Mouse (Mus musculus): ENCODE data around the gene Hadh. TPM values are rescaled to one million over a fixed set of nuclear protein-coding genes. Genes with fewer than 3 reads are reported as not detected.

Hadh gene
- total RNA-seq, 1 experiment, result 64.1 TPM

- in situ Hi-C loops (cut with MboI; ENCODE audit: low sequenced_read_pairs in 2 of 2, unreplicated experiment in 2 of 2), result no loop called here
- no peak for DNase-seq (ENCODE audit: low read depth, low spot score)
- TF ChIP-seq CHD2 (IDR thresholded peaks at IDR 0.05; ENCODE audit: low read depth, low read length) (no peak), ZC3H11A (IDR thresholded peaks at IDR 0.05; ENCODE audit: borderline replicate concordance, low read depth, low read length) (no peak), ZNF384 (IDR thresholded peaks at IDR 0.05; ENCODE audit: low read depth, low read length) (no peak), MAFK (IDR thresholded peaks at IDR 0.05; ENCODE audit: insufficient read depth, low read depth, low read length) (no peak), HCFC1 (IDR thresholded peaks at IDR 0.05; ENCODE audit: borderline replicate concordance, insufficient read depth, low read length) (no peak)
- H3K4me1 ChIP-seq (ENCODE audit: control insufficient read depth in 2 of 2, insufficient read depth in 2 of 2, low read length in 2 of 2, poor library complexity in 1 of 2), result peaks cover 4 to 18% of the 10 kb centered on the region in 2 experiments
- no peak overlapping the region for H3K9ac ChIP-seq (ENCODE audit: insufficient read depth, low read depth, low read length, poor library complexity, severe bottlenecking)
- H3K4me3 ChIP-seq (ENCODE audit: insufficient read depth in 1 of 2, low read depth in 1 of 2, low read length in 2 of 2, poor library complexity in 1 of 2, severe bottlenecking in 1 of 2), result no peak overlapping the region
- no peak overlapping the region for H3K27ac ChIP-seq (ENCODE audit: insufficient read depth, low read depth, low read length, poor library complexity, severe bottlenecking)
- H3K9me3 ChIP-seq (ENCODE audit: control insufficient read depth, insufficient read depth, low read depth, low read length), result no peaks in the 10 kb centered on the region
- H3K36me3 ChIP-seq (ENCODE audit: control insufficient read depth, insufficient read depth, low read length, poor library complexity, severe bottlenecking), result peaks cover 5% of the 10 kb centered on the region; the same call in 1 of the 2 replicates
Observed at GRCm38 (mm10) chr3:131250283-131250682, 21.6 kb downstream of the Hadh start.

GRCm38 (mm10) chr3:131248444-131248843 is 23.5 kb downstream of the Hadh start:
- DNase-seq (ENCODE audit: low read depth, low spot score), result no peak
- Histone ChIP-seq H3K9ac (ENCODE audit: insufficient read depth, low read depth, low read length, poor library complexity, severe bottlenecking) (no peak overlapping the region), H3K4me3 (ENCODE audit: insufficient read depth in 1 of 2, low read depth in 1 of 2, low read length in 2 of 2, poor library complexity in 1 of 2, severe bottlenecking in 1 of 2) (no peak overlapping the region), H3K9me3 (ENCODE audit: control insufficient read depth, insufficient read depth, low read depth, low read length) (no peaks in the 10 kb centered on the region), H3K36me3 (ENCODE audit: control insufficient read depth, insufficient read depth, low read length, poor library complexity, severe bottlenecking) (peaks cover 19% of the 10 kb centered on the region), H3K4me1 (ENCODE audit: control insufficient read depth in 2 of 2, insufficient read depth in 2 of 2, low read length in 2 of 2, poor library complexity in 1 of 2) (peaks cover 4 to 18% of the 10 kb centered on the region in 2 experiments), H3K27ac (ENCODE audit: insufficient read depth, low read depth, low read length, poor library complexity, severe bottlenecking) (no peak overlapping the region)
- in situ Hi-C loops (cut with MboI; ENCODE audit: low sequenced_read_pairs in 2 of 2, unreplicated experiment in 2 of 2), result no loop called here
- TF ChIP-seq MAFK (IDR thresholded peaks at IDR 0.05; ENCODE audit: insufficient read depth, low read depth, low read length) (no peak), HCFC1 (IDR thresholded peaks at IDR 0.05; ENCODE audit: borderline replicate concordance, insufficient read depth, low read length) (no peak), ZC3H11A (IDR thresholded peaks at IDR 0.05; ENCODE audit: borderline replicate concordance, low read depth, low read length) (no peak)

GRCm38 (mm10) chr3:131247851-131248250 is 24.1 kb downstream of the Hadh start:
- H3K36me3 ChIP-seq (ENCODE audit: control insufficient read depth, insufficient read depth, low read length, poor library complexity, severe bottlenecking), result peaks cover 22% of the 10 kb centered on the region
- DNase-seq (ENCODE audit: low read depth, low spot score), result no peak
- no peaks in the 10 kb centered on the region for H3K9me3 ChIP-seq (ENCODE audit: control insufficient read depth, insufficient read depth, low read depth, low read length)
- no peak overlapping the region for H3K4me3 ChIP-seq (ENCODE audit: insufficient read depth in 1 of 2, low read depth in 1 of 2, low read length in 2 of 2, poor library complexity in 1 of 2, severe bottlenecking in 1 of 2)
- H3K4me1 ChIP-seq (ENCODE audit: control insufficient read depth in 2 of 2, insufficient read depth in 2 of 2, low read length in 2 of 2, poor library complexity in 1 of 2), result peaks cover 4 to 18% of the 10 kb centered on the region in 2 experiments
- H3K27ac ChIP-seq (ENCODE audit: insufficient read depth, low read depth, low read length, poor library complexity, severe bottlenecking), result no peak overlapping the region
- no peak for TF ChIP-seq HCFC1 (IDR thresholded peaks at IDR 0.05; ENCODE audit: borderline replicate concordance, insufficient read depth, low read length)
- no peak for TF ChIP-seq CHD2 (IDR thresholded peaks at IDR 0.05; ENCODE audit: low read depth, low read length)
- TF ChIP-seq ZNF384 (IDR thresholded peaks at IDR 0.05; ENCODE audit: low read depth, low read length), result no peak
- TF ChIP-seq ZC3H11A (IDR thresholded peaks at IDR 0.05; ENCODE audit: borderline replicate concordance, low read depth, low read length), result no peak
- no peak for TF ChIP-seq MAFK (IDR thresholded peaks at IDR 0.05; ENCODE audit: insufficient read depth, low read depth, low read length)
- in situ Hi-C loops (cut with MboI; ENCODE audit: low sequenced_read_pairs in 2 of 2, unreplicated experiment in 2 of 2), result no loop called here
- H3K9ac ChIP-seq (ENCODE audit: insufficient read depth, low read depth, low read length, poor library complexity, severe bottlenecking), result no peak overlapping the region

- Histone ChIP-seq H3K9me3 (ENCODE audit: control insufficient read depth, insufficient read depth, low read depth, low read length) (no peaks in the 10 kb centered on the region), H3K36me3 (ENCODE audit: control insufficient read depth, insufficient read depth, low read length, poor library complexity, severe bottlenecking) (peaks cover 23% of the 10 kb centered on the region), H3K9ac (ENCODE audit: insufficient read depth, low read depth, low read length, poor library complexity, severe bottlenecking) (no peak overlapping the region), H3K27ac (ENCODE audit: insufficient read depth, low read depth, low read length, poor library complexity, severe bottlenecking) (no peak overlapping the region), H3K4me3 (ENCODE audit: insufficient read depth in 1 of 2, low read depth in 1 of 2, low read length in 2 of 2, poor library complexity in 1 of 2, severe bottlenecking in 1 of 2) (no peak overlapping the region), H3K4me1 (ENCODE audit: control insufficient read depth in 2 of 2, insufficient read depth in 2 of 2, low read length in 2 of 2, poor library complexity in 1 of 2) (peaks cover 4 to 18% of the 10 kb centered on the region in 2 experiments)
- no peak for TF ChIP-seq HCFC1 (IDR thresholded peaks at IDR 0.05; ENCODE audit: borderline replicate concordance, insufficient read depth, low read length)
- no peak for TF ChIP-seq ZC3H11A (IDR thresholded peaks at IDR 0.05; ENCODE audit: borderline replicate concordance, low read depth, low read length)
- no peak for TF ChIP-seq CHD2 (IDR thresholded peaks at IDR 0.05; ENCODE audit: low read depth, low read length)
- TF ChIP-seq MAFK (IDR thresholded peaks at IDR 0.05; ENCODE audit: insufficient read depth, low read depth, low read length), result no peak
- no peak for TF ChIP-seq ZNF384 (IDR thresholded peaks at IDR 0.05; ENCODE audit: low read depth, low read length)
- no peak for DNase-seq (ENCODE audit: low read depth, low spot score)
- in situ Hi-C loops (cut with MboI; ENCODE audit: low sequenced_read_pairs in 2 of 2, unreplicated experiment in 2 of 2), result no loop called here
Observed at GRCm38 (mm10) chr3:131247447-131247846, 24.5 kb downstream of the Hadh start.

- in situ Hi-C loops (cut with MboI; ENCODE audit: low sequenced_read_pairs in 2 of 2, unreplicated experiment in 2 of 2), result no loop called here
Observed at GRCm38 (mm10) chr3:131246579-131247046, 25.3 kb downstream of the Hadh start.

More at GRCm38 (mm10) chr3:131246579-131247046, 25.3 kb downstream of the Hadh start:
- TF ChIP-seq ZC3H11A (IDR thresholded peaks at IDR 0.05; ENCODE audit: borderline replicate concordance, low read depth, low read length), result no peak
- Histone ChIP-seq H3K9me3 (ENCODE audit: control insufficient read depth, insufficient read depth, low read depth, low read length) (no peaks in the 10 kb centered on the region), H3K9ac (ENCODE audit: insufficient read depth, low read depth, low read length, poor library complexity, severe bottlenecking) (no peak overlapping the region), H3K4me3 (ENCODE audit: insufficient read depth in 1 of 2, low read depth in 1 of 2, low read length in 2 of 2, poor library complexity in 1 of 2, severe bottlenecking in 1 of 2) (no peak overlapping the region), H3K4me1 (ENCODE audit: control insufficient read depth in 2 of 2, insufficient read depth in 2 of 2, low read length in 2 of 2, poor library complexity in 1 of 2) (peaks cover 4 to 18% of the 10 kb centered on the region in 2 experiments), H3K36me3 (ENCODE audit: control insufficient read depth, insufficient read depth, low read length, poor library complexity, severe bottlenecking) (peaks cover 25% of the 10 kb centered on the region), H3K27ac (ENCODE audit: insufficient read depth, low read depth, low read length, poor library complexity, severe bottlenecking) (no peak overlapping the region)
- DNase-seq (ENCODE audit: low read depth, low spot score), result no peak
